Mouse (Mus musculus) G1E (cell line): ENCODE data around the gene Ppp2ca. TPM values are rescaled to one million over a fixed set of nuclear protein-coding genes. Genes with fewer than 3 reads are reported as not detected.
"Not testable (repeated sequence)": the region's sequence is repeated elsewhere in the genome, so short reads cannot be mapped to it uniquely, and the experiment has no call there.

ENCODE experiments used
- ATAC-seq: 2 replicates; pipeline ENCODE4 v1.8.0; 2016; ENCODE audit warnings: mild to moderate bottlenecking; ENCODE audit not compliant: insufficient number of reproducible peaks, poor library complexity, low FRiP score, severe bottlenecking; ENCODE audit errors: extremely low read depth
- DNase-seq: peaks from one replicate; pipeline ENCODE4 v3.0.0; 2012; ENCODE audit warnings: low spot score
- H3K27me3 ChIP-seq: 2 replicates; pipeline ENCODE4 v1.6.1; 2012; ENCODE audit warnings: mild to moderate bottlenecking, low read length, inconsistent platforms; ENCODE audit not compliant: insufficient read depth
- H3K36me3 ChIP-seq: replicated peaks from 2 replicates; pipeline ENCODE3; 2012; ENCODE audit warnings: mild to moderate bottlenecking, inconsistent platforms
- H3K4me1 ChIP-seq: 2 replicates; pipeline ENCODE4 v1.6.1; 2012; ENCODE audit warnings: low read depth, low read length, inconsistent platforms, mixed read lengths; ENCODE audit not compliant: insufficient read depth
- H3K4me3 ChIP-seq: 2 replicates; pipeline ENCODE4 v1.5.1; 2012; ENCODE audit warnings: low read depth, mild to moderate bottlenecking, inconsistent platforms, low read length, moderate library complexity, mixed read lengths
- H3K9me3 ChIP-seq: replicated peaks from 2 replicates; pipeline ENCODE4 v1.6.1; 2012; ENCODE audit warnings: inconsistent platforms
- CTCF ChIP-seq: IDR thresholded peaks from 2 replicates; pipeline ENCODE4 v1.5.1; 2012; ENCODE audit warnings: low read depth, low read length, inconsistent platforms, mixed read lengths
- GATA1 ChIP-seq: IDR thresholded peaks from 2 replicates; pipeline ENCODE4 v1.6.1; 2012; ENCODE audit warnings: borderline replicate concordance, low read length, inconsistent platforms, mixed read lengths
- GATA2 ChIP-seq: IDR thresholded peaks from 2 replicates; pipeline ENCODE4 v1.6.1; 2012; ENCODE audit warnings: low read depth, low read length, inconsistent platforms, borderline replicate concordance
- POLR2AphosphoS5 ChIP-seq: IDR thresholded peaks from 2 replicates; pipeline ENCODE4 v1.6.1; 2012; ENCODE audit warnings: low read depth, low read length, inconsistent platforms; ENCODE audit not compliant: insufficient replicate concordance
- TAL1 ChIP-seq: conservative IDR thresholded peaks from 2 replicates; pipeline ENCODE4 v1.6.1; 2012; ENCODE audit warnings: low read depth, low read length, inconsistent platforms, mixed read lengths
- polyA plus RNA-seq: library from polyadenylated mRNA; stranded (reverse); fragments of >175 nt; gene quantifications from 2 replicates; pipeline ENCODE4 v1.2.3, GENCODE M21; 2012
- total RNA-seq, 2 experiments: library from RNA; stranded (forward) in 1 of 2; stranded (reverse) in 1 of 2; fragments of 200-1000 nt in 1 of 2; fragments of >200 nt in 1 of 2; fragmentation: Nextera tagmentation in 1 of 2; gene quantifications; 2 replicates each; pipeline ENCODE4 v1.2.3; 2014 to 2017

The Ppp2ca gene
- total and polyA plus RNA-seq, 3 experiments = 16.4 to 109 (median 101) TPM

DNA sequence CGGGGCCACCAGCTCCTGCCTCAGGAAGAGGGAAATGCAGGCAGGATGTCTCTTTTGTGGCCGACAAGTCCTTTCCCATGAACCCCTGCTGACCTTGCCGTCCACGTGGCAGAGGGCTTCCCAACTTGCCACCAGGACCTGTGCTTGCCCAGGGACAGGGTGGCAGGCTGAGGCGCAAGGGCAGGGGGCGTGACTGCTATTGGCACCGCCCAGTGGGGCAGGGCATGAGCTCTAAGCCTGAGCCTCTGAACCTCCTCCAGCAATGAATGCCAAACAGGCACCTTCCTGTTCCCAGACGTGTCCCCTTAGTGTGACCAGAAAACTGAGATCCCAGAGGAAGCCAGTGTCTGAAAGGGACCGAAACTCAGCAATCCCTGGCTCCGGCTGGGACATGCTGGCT, 65.4 kb downstream of the Ppp2ca start:
- peaks cover 26% of the 10 kb centered on the region for H3K27me3 ChIP-seq

GRCm38 (mm10) chr11:52167126-52167525, 68.6 kb downstream of the Ppp2ca start:
- peaks cover 29% of the 10 kb centered on the region for H3K27me3 ChIP-seq
- no peak for TF ChIP-seq TAL1
- TF ChIP-seq GATA1 = no peak
- TF ChIP-seq GATA2 = no peak
- no peak for TF ChIP-seq CTCF
- no peak for TF ChIP-seq POLR2AphosphoS5
- H3K9me3 ChIP-seq = no peaks in the 10 kb centered on the region
- DNase-seq (no peak), ATAC-seq (no peak)
- no peaks in the 10 kb centered on the region for H3K4me1 ChIP-seq
- no peak overlapping the region for H3K4me3 ChIP-seq
- no peaks in the 10 kb centered on the region for H3K36me3 ChIP-seq

More for the DNA sequence above, 65.4 kb downstream of the Ppp2ca start:
- DNase-seq (no peak), ATAC-seq (no peak)
- Histone ChIP-seq H3K36me3 (no peaks in the 10 kb centered on the region), H3K4me3 (no peak overlapping the region), H3K4me1 (no peaks in the 10 kb centered on the region), H3K9me3 (no peaks in the 10 kb centered on the region)
- TF ChIP-seq GATA2 (no peak), GATA1 (no peak), POLR2AphosphoS5 (no peak), CTCF (no peak), TAL1 (no peak)

GRCm38 (mm10) chr11:52167901-52168302, 69.4 kb downstream of the Ppp2ca start:
- H3K9me3 ChIP-seq, ATAC-seq, DNase-seq, H3K4me3 ChIP-seq, H3K4me1 ChIP-seq, H3K36me3 ChIP-seq: not testable (repeated sequence)
- peaks cover 29% of the 10 kb centered on the region for H3K27me3 ChIP-seq

GRCm38 (mm10) chr11:52168461-52168860, 70.0 kb downstream of the Ppp2ca start:
- Histone ChIP-seq H3K4me1 (no peaks in the 10 kb centered on the region), H3K9me3 (no peaks in the 10 kb centered on the region), H3K36me3 (no peaks in the 10 kb centered on the region), H3K4me3 (no peak overlapping the region), H3K27me3 (peaks cover 29% of the 10 kb centered on the region)
- DNase-seq (no peak), ATAC-seq (no peak)
- TF ChIP-seq POLR2AphosphoS5 (no peak), GATA2 (no peak), CTCF (no peak), TAL1 (no peak), GATA1 (no peak)

Other genes with a start within 250 kb of the Ppp2ca start
- gene Jade2, start 241.0 kb upstream of the Ppp2ca start, total RNA-seq (2014; fragmentation: Nextera tagmentation) = 8.4 and 8.8 TPM in 2 replicates
- 6.9 and 7.0 TPM in 2 replicates for gene Jade2, start 241.0 kb upstream of the Ppp2ca start, total RNA-seq (2017)
- gene Jade2, start 241.0 kb upstream of the Ppp2ca start, polyA plus RNA-seq = 12.9 and 13.7 TPM in 2 replicates
- gene Cdkn2aipnl, start 131.0 kb upstream of the Ppp2ca start, total RNA-seq (2014; fragmentation: Nextera tagmentation) = 148 and 158 TPM in 2 replicates
- gene Cdkn2aipnl, start 131.0 kb upstream of the Ppp2ca start, total RNA-seq (2017) = 81.5 and 86.8 TPM in 2 replicates
- 47.2 and 49.4 TPM in 2 replicates for gene Cdkn2aipnl, start 131.0 kb upstream of the Ppp2ca start, polyA plus RNA-seq
- gene Ube2b, start 97.9 kb upstream of the Ppp2ca start, total RNA-seq (2014; fragmentation: Nextera tagmentation) = 62.4 and 73.4 TPM in 2 replicates
- gene Ube2b, start 97.9 kb upstream of the Ppp2ca start, total RNA-seq (2017) = 106 and 113 TPM in 2 replicates
- 100.0 and 120 TPM in 2 replicates for gene Ube2b, start 97.9 kb upstream of the Ppp2ca start, polyA plus RNA-seq
- gene Cdkl3, start 94.5 kb upstream of the Ppp2ca start, total RNA-seq (2014; fragmentation: Nextera tagmentation) = 6.8 and 12.6 TPM in 2 replicates
- gene Cdkl3, start 94.5 kb upstream of the Ppp2ca start, total RNA-seq (2017) = 2.3 and 2.5 TPM in 2 replicates
- 0.78 and 0.90 TPM in 2 replicates for gene Cdkl3, start 94.5 kb upstream of the Ppp2ca start, polyA plus RNA-seq
- gene Olfr1373, start 46.8 kb downstream of the Ppp2ca start, total RNA-seq (2014; fragmentation: Nextera tagmentation) = not detected in 2 replicates
- gene Olfr1373, start 46.8 kb downstream of the Ppp2ca start, total RNA-seq (2017) = not detected in 2 replicates
- gene Olfr1373, start 46.8 kb downstream of the Ppp2ca start, polyA plus RNA-seq = not detected in 2 replicates
- not detected in 2 replicates for gene Olfr1371, start 115.3 kb downstream of the Ppp2ca start, total RNA-seq (2014; fragmentation: Nextera tagmentation)
- gene Olfr1371, start 115.3 kb downstream of the Ppp2ca start, total RNA-seq (2017) = 0.27 TPM in 1 of 2 replicates, not detected in the other
- gene Olfr1371, start 115.3 kb downstream of the Ppp2ca start, polyA plus RNA-seq = not detected in 2 replicates
- 119 and 144 TPM in 2 replicates for gene Skp1a, start 133.3 kb downstream of the Ppp2ca start, total RNA-seq (2014; fragmentation: Nextera tagmentation)
- gene Skp1a, start 133.3 kb downstream of the Ppp2ca start, total RNA-seq (2017) = 259 and 285 TPM in 2 replicates
- gene Skp1a, start 133.3 kb downstream of the Ppp2ca start, polyA plus RNA-seq = 8.1 and 19.9 TPM in 2 replicates
- not detected in 2 replicates for gene Tcf7, start 184.3 kb downstream of the Ppp2ca start, total RNA-seq (2014; fragmentation: Nextera tagmentation)
- not detected in 2 replicates for gene Tcf7, start 184.3 kb downstream of the Ppp2ca start, total RNA-seq (2017)
- gene Tcf7, start 184.3 kb downstream of the Ppp2ca start, polyA plus RNA-seq = not detected in 2 replicates